Mouse (Mus musculus): ENCODE measurements around the gene Xlr5c.
"Not testable (repeated sequence)": the region's sequence is repeated elsewhere in the genome, so short reads cannot be mapped to it uniquely, and the experiment has no call there.

GRCm38 (mm10) chrX:73265270-73265669, 27.5 kb downstream of the Xlr5c start, which contains the start of gene Xlr3c:
- TF ChIP-seq EP300, CTCF (IDR thresholded peaks at IDR 0.05; ENCODE audit: low read depth): not testable (repeated sequence)
